Mouse (Mus musculus) adrenal gland, postnatal 4 days (tissue): ENCODE results near the gene Astn2. TPM values are rescaled to one million over a fixed set of nuclear protein-coding genes. Genes with fewer than 3 reads are reported as not detected.

ENCODE experiments used
- DNase-seq, 2 experiments: peaks; one replicate each; pipeline ENCODE4 v3.0.0; 2021 to 2022; ENCODE audit warnings: low spot score in 2 of 2, mixed read lengths in 2 of 2
- long read RNA-seq, 2 experiments: library from polyadenylated mRNA; stranded (forward); transcript quantifications; one replicate each; pipeline ENCODE4 v2.0.0; 2021
- total RNA-seq, 2 experiments: library from RNA; stranded (reverse); gene quantifications; 2 replicates each; pipeline ENCODE4 v1.2.3; 2021

Gene Astn2
- total RNA-seq, result 1 to 10 TPM; 4.4 to 4.6 TPM
- long read RNA-seq, experiment 1, result 0 reads
- long read RNA-seq, experiment 2, partial matches to known transcripts, result 0 of 4 reads
- long read RNA-seq, experiment 2, other reads (novel, unspliced or antisense), result 4 of 4 reads

GRCm38 (mm10) chr4:66404201-66404711 lies at the start of gene Astn2:
Gene Astn2 (minus strand): TSS chr4:66404611.
- DNase-seq, result peak in 1 of 2 experiments; percentile 25

- no peak for DNase-seq
Measured at GRCm38 (mm10) chr4:66450115-66450514, 45.7 kb upstream of the Astn2 start.

GRCm38 (mm10) chr4:66431256-66431655 lies 26.8 kb upstream of the Astn2 start:
- no peak for DNase-seq

GRCm38 (mm10) chr4:66425804-66426203 lies 21.4 kb upstream of the Astn2 start:
- DNase-seq, result no peak

- no peak for DNase-seq
Measured at GRCm38 (mm10) chr4:66414778-66415177, 10.4 kb upstream of the Astn2 start.

- DNase-seq, result no peak
Measured at GRCm38 (mm10) chr4:66405086-66405485, 675 bp upstream of the Astn2 start.

GRCm38 (mm10) chr4:66403708-66404200 lies 657 bp downstream of the Astn2 start:
- DNase-seq, result peak; percentile 3 to 10

- no peak for DNase-seq
Measured at GRCm38 (mm10) chr4:66403116-66403707, 1.2 kb downstream of the Astn2 start.

- no peak for DNase-seq
Measured at GRCm38 (mm10) chr4:66402611-66403010, 1.8 kb downstream of the Astn2 start.

- no peak for DNase-seq
Measured at GRCm38 (mm10) chr4:66401186-66401681, 3.2 kb downstream of the Astn2 start.

GRCm38 (mm10) chr4:66399066-66399465 lies 5.3 kb downstream of the Astn2 start:
- DNase-seq, result no peak

GRCm38 (mm10) chr4:66397216-66397615 lies 7.2 kb downstream of the Astn2 start:
- no peak for DNase-seq

GRCm38 (mm10) chr4:66393294-66393693 lies 11.1 kb downstream of the Astn2 start:
- DNase-seq, result no peak

GRCm38 (mm10) chr4:66390480-66390879 lies 13.9 kb downstream of the Astn2 start:
- no peak for DNase-seq

GRCm38 (mm10) chr4:66378586-66378985 lies 25.8 kb downstream of the Astn2 start:
- no peak for DNase-seq

GRCm38 (mm10) chr4:66370557-66371071 lies 33.8 kb downstream of the Astn2 start:
- DNase-seq, result no peak

- DNase-seq, result no peak
Measured at GRCm38 (mm10) chr4:66365500-66365899, 38.9 kb downstream of the Astn2 start.

- DNase-seq, result no peak
Measured at GRCm38 (mm10) chr4:66344632-66345031, 59.8 kb downstream of the Astn2 start.

- no peak for DNase-seq
Measured at GRCm38 (mm10) chr4:66337443-66337842, 67.0 kb downstream of the Astn2 start.

- DNase-seq, result no peak
Measured at GRCm38 (mm10) chr4:66330600-66331285, 73.7 kb downstream of the Astn2 start.

GRCm38 (mm10) chr4:66321051-66321450 lies 83.4 kb downstream of the Astn2 start:
- no peak for DNase-seq
